Mouse (Mus musculus) brain, embryonic 14.5 days (tissue): ENCODE results near the gene Tspyl3. TPM values are rescaled to one million over a fixed set of nuclear protein-coding genes. Genes with fewer than 3 reads are reported as not detected.
A peak's percentile ranks its signal among the peaks of the same experiment; 100 is the strongest.
"Not testable (repeated sequence)": the region's sequence is repeated elsewhere in the genome, so short reads cannot be mapped to it uniquely, and the experiment has no call there.

Experiments used
- DNase-seq: peaks from one replicate; pipeline ENCODE4 v3.0.0-alpha.2; 2011; ENCODE audit warnings: low read depth
- CTCF ChIP-seq: fragments of 200-500 bp; IDR thresholded peaks from 2 replicates; pipeline ENCODE4 v1.5.1; 2012; ENCODE audit warnings: inconsistent platforms, mild to moderate bottlenecking, moderate library complexity, borderline replicate concordance; ENCODE audit not compliant: insufficient read depth, insufficient read length; ENCODE audit errors: extremely low read depth
- POLR2A ChIP-seq: fragments of 200-500 bp; IDR thresholded peaks from 2 replicates; pipeline ENCODE4 v1.6.1; 2012; ENCODE audit warnings: mild to moderate bottlenecking, inconsistent platforms, borderline replicate concordance; ENCODE audit not compliant: poor library complexity, insufficient read depth, insufficient read length, severe bottlenecking; ENCODE audit errors: extremely low read depth
- polyA plus RNA-seq: library from polyadenylated mRNA; depleted of rRNA; stranded (reverse); fragments of >200 nt; gene quantifications from 2 replicates; pipeline ENCODE4 v1.2.3, GENCODE M21; 2012; rRNA removed

The Tspyl3 gene
- 32.2 and 33.5 TPM in 2 replicates for polyA plus RNA-seq

DNA sequence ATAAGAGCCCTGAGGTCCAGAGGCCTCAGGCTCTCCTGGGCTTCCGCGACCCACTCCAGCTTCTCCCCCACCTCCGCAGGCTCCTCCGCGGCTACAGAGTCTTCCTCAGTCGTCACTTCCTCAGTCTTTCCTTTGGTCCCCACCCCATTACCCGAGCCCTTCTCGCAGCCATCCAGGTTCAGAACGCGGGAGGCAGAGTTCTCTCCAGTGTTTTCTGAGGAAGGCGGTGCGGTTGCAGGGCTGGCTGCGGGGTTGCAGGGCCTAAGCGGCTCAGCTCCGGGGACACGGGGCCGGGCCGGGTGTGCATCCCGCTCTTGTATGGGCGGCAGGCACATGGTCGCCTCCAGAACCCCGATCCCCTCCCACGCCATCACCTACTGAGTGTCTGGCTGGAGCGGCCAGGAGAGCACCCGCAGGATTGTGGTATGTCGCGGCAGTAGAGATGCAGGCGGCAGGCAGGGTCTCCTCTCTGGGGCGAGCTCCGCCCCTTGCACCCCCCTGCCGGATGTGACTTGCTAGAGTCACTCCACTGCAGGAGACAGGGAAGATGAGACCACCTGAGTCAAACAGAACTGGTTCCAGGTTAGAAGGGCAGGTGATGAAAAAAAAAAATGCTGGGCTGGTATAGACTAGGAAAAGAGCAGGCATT is at the start of gene Tspyl3:
Gene Tspyl3, minus strand, starts transcription at position 496 of the 649 bp plus-strand sequence.
- DNase-seq: peak; percentile 73
- TF ChIP-seq CTCF (no peak), POLR2A (peak; percentile 21; the same call in 1 of the 2 replicates)

DNA sequence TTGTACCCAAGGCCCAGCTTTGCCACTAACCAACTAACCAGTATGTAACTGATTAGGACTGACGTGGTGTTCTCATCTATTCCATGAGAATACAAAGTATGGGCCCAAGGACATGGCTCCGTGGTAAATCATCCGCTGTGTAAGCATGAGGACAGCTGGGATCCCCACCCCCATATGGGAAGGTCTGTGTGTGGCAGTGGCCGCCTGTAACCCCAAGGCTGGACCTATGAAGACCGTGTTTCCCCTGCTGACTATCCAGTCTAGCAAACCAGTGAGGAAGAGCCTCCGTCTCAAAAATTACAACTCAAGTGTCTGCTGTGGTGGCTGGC is 49.6 kb upstream of the Tspyl3 start:
- no peak for DNase-seq

DNA sequence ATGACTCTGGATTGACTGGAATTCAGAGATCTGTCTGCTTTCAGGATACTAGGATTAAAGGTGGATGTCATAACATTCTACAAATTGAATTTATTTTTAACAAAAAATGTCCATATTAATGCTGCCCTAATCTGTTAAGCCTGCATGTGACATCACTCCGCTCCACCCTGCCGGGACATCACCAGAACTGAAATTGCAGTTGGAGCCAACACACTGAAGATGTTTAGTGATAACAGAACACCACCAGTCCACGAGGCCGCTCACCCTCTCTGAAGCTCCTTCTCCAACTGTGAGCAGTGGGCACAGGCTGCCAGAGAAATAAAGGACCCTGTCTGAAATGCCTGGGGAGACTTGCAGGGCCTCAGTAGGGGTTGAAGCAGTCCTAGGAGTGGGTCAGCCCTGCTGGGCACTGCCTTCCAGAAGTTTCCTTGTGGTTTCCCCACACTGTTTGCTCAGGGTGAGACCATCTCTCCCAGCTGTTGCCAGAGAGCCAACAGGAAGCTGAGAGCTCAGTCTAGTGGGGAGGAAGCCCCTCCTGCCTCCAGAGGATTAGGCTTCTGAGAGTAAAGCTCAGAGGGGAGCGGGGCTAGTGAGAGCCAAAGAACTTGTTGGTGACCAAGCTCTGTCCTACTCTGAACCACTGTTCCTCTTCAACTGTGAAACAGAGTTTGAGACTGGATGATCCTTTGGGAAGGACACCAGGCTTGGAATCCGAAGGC is 49.1 kb upstream of the Tspyl3 start:
- not testable (repeated sequence) for DNase-seq

More for the DNA sequence above, 49.6 kb upstream of the Tspyl3 start:
- TF ChIP-seq CTCF (no peak), POLR2A (no peak)

DNA sequence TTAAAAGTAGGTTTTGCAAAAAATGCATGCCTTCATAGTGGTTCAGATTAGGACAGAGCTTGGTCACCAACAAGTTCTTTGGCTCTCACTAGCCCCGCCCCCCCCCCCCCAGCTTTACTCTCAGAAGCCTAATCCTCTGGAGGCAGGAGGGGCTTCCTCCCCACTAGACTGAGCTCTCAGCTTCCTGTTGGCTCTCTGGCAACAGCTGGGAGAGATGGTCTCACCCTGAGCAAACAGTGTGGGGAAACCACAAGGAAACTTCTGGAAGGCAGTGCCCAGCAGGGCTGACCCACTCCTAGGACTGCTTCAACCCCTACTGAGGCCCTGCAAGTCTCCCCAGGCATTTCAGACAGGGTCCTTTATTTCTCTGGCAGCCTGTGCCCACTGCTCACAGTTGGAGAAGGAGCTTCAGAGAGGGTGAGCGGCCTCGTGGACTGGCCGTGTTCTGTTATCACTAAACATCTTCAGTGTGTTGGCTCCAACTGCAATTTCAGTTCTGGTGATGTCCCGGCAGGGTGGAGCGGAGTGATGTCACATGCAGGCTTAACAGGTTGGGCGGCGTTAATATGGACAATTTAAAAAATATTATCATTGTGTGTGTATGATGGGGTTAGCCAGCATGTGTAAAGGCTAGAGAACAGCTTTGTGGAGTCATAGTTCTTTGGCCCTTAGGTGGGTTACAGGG is 45.1 kb upstream of the Tspyl3 start:
- DNase-seq: not testable (repeated sequence)

DNA sequence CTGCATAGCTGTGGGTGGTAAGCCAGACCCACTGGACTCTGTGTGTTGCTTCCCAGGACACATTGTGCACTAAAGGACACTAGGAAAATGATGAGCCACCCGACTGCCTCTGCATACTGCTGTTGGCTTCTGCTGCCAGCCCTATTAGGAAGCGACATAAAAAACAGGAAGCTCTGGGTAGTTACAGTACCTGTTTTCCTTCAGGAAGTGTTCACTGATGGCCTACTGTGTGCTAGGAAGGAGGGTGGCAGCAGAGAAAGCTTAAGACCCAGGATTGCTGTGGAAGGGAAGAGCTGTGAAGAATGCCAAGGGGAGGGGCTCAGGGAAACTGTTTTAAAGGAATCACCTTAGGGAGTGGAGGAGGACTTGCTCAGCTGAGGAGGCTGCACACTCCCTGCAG is 42.1 kb upstream of the Tspyl3 start:
- DNase-seq: no peak
- TF ChIP-seq CTCF (no peak), POLR2A (no peak)

DNA sequence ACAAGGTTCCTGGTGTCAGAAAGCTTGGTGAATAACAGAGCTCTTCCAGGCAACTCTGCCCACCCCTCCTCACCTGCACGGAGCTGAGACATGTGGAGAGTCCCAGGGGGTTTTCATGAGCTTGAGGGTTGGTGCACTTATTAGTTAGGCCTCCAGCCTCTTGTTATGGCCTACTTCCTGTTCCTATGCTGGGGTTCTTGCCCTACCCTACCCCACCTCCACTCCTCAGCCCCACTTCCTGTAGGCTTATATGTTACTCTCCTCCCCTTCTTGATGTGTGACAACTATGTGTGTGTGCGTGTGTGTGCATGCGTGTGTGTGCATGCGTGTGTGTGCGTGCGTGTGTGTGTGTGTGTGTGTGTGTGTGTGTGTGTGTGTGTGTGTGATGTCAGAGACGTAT is 37.8 kb upstream of the Tspyl3 start:
- TF ChIP-seq POLR2A (no peak), CTCF (no peak)
- DNase-seq: no peak

DNA sequence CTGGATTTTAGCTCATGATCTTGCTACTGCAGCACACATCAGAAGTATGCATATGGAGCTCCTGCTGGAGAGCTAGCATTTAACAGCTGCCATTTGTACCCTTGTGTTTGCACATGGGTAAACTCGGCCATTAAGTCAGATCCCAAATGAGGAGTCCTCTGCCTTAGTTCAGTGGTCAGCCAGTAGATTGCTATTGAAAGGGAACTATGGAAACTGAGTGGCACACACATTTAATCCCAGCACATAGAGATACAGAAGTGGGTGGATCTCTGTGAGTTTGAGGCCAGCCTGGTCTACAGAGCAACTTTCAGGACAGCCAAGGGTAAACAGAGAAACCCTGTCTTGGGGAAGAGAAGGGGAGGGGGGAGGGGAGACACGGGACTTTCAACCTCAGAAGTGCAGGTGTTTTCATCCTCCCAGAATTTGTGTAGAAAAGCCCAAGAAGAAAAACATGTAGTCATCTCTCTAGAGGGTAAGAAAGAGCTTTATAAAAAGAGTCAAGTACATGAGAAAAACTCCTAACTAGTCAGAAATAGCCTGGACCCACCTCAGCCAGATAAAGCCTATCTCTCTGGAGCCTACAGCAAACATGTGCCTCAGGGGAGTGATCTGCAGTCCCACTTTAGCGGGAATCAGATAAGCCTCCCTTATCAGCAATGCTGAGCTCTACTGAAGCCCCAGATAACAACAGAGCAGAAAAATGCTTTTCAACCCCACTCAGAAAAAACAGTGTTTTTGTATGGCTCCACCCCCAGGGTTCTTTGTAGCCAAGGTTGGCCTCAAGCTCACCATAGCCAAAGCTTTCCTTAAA is 34.8 kb upstream of the Tspyl3 start:
- TF ChIP-seq CTCF (no peak), POLR2A (no peak)
- DNase-seq: no peak

DNA sequence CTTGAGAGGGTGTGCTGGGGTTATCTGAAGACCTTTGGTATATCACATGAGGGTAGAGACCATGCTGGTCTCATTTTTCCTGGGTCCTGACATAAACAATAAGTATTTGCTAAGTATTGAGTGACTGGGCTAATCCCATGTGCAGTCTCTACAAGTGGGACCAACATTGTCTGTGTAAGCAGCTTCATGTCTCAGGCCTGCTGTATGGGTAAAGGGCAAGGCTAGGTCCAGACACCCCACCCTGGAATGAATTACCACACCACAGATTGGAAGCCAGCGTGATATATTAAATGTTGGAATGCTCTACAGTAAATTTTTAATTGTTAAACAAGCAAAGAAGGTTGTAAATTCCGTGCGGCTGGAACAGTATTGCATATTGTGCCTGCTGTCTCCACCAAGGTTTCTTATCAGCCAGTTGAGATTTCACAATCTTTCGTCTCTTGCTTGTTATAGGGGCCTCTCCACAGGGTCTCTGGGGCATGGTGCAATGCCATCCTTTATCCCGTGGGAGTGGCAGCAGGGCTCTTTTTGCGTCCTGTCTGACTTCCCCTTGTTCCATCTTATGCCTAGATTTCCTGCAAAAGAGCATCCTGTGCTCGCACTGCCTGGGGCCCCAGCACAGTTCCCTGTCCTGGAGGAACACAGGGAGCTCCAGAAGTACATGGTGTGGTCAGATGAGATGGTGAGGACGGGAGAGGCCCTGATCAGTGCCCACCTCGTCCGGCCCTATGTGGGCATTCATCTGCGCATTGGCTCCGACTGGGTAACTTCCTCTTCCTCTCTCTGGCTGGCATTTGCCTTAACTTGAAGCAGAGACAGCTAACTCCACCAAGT is 34.0 kb upstream of the Tspyl3 start:
- DNase-seq: no peak
- TF ChIP-seq CTCF: no peak
- no peak for TF ChIP-seq POLR2A

DNA sequence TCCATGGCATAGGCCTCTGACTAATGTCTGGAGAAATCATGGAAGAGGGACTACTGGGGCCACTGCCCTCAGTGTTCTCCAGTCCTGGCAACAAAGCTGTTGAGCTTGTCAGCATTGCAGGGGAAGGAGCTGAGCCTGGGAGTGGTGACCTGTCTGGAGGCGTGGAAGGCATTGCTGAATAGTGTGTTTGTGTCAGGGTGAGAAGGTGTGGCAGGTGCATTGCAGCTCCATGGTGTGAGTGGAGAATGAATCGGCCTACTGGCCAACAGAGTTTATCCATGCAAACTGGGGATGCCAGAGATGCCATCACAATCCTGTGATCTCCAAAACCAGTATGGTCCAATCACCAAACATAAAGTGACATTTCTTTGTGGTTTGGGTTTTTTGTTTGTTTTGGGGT is 31.4 kb upstream of the Tspyl3 start:
- DNase-seq: no peak
- TF ChIP-seq POLR2A (no peak), CTCF (no peak)

DNA sequence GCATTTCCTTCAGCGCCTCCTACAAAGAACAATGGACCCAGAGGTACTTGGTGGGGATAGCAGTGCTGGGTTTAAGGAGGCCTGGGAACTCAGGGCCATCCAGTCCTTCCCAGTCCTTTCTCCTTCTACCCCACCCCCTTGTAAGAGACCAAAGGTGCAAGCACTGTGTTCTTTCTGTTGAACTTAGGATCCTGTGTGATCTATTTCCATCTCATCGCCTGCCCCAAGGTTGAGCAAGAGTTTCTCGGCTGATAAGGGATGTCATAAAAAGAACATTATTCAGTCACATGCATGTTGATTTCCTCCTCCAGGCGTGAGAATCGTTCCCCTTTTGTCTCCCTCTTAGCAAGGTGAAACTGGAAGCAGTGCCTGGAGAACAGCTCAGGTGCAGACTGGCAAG is 24.5 kb upstream of the Tspyl3 start:
- no peak for TF ChIP-seq POLR2A
- TF ChIP-seq CTCF: no peak
- DNase-seq: no peak

DNA sequence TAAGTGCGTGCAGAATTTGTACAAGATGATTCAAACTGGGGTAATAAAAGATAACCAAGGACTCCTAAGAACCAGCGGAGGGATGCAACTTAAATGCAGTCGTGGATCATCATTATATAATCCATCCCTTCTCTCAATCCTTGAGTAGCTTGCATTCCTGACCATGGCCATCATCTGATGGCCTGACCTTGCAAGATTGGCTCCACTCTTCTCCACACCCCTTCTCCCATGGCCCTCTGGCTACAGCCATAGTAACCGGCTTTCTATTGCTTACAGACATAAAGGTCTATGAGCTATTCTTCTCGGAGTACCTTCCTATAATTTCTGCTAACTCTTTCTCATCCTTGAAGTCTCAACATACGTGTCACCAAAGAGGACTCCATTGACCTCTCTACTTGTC is 16.9 kb upstream of the Tspyl3 start:
- TF ChIP-seq CTCF (no peak), POLR2A (no peak)
- no peak for DNase-seq
